Mouse (Mus musculus) heart, embryonic 13.5 days (tissue): ENCODE results near the gene AC109138.7. TPM values are rescaled to one million over a fixed set of nuclear protein-coding genes. Genes with fewer than 3 reads are reported as not detected.

ENCODE experiments used
- ATAC-seq: fragments of 200-750 bp; cut with Nextera tagmentation; 2 replicates; pipeline ENCODE4 v1.8.0; 2017; ENCODE audit warnings: moderate TSS enrichment; ENCODE audit not compliant: insufficient number of reproducible peaks, low FRiP score, low TSS enrichment; ENCODE audit errors: extremely low read depth
- H3K27ac ChIP-seq: fragments of 300-500 bp; sonication (generic); replicated peaks from 2 replicates; pipeline ENCODE4 v1.5.1; 2015; ENCODE audit warnings: moderate library complexity, mild to moderate bottlenecking, inconsistent platforms
- H3K27me3 ChIP-seq: fragments of 300-500 bp; sonication (generic); replicated peaks from 2 replicates; pipeline ENCODE4 v1.6.1; 2015; ENCODE audit warnings: mild to moderate bottlenecking, inconsistent platforms
- H3K36me3 ChIP-seq: fragments of 300-500 bp; sonication (generic); 2 replicates; pipeline ENCODE4 v1.6.1; 2015; ENCODE audit warnings: mild to moderate bottlenecking, inconsistent platforms
- H3K4me1 ChIP-seq: fragments of 300-500 bp; sonication (generic); 2 replicates; pipeline ENCODE4 v1.6.1; 2015; ENCODE audit warnings: inconsistent platforms
- H3K4me2 ChIP-seq: fragments of 300-500 bp; sonication (generic); 2 replicates; pipeline ENCODE4 v1.6.1; 2015; ENCODE audit warnings: inconsistent platforms, mild to moderate bottlenecking, moderate library complexity
- H3K4me3 ChIP-seq: fragments of 300-500 bp; sonication (generic); 2 replicates; pipeline ENCODE4 v1.5.1; 2015; ENCODE audit warnings: moderate library complexity, mild to moderate bottlenecking, inconsistent platforms
- H3K9ac ChIP-seq: fragments of 300-500 bp; sonication (generic); 2 replicates; pipeline ENCODE4 v1.6.1; 2015; ENCODE audit warnings: inconsistent platforms, mild to moderate bottlenecking, moderate library complexity
- H3K9me3 ChIP-seq: fragments of 300-500 bp; sonication (generic); 2 replicates; pipeline ENCODE4 v1.6.1; 2016; ENCODE audit warnings: inconsistent platforms
- WGBS: fragments of 180-500 bp; shearing (Covaris S2); methylation state at CpG from one replicate; pipeline ENCODE4 v1.1.7; 2015; ENCODE audit warnings: mixed read lengths; 5-methylcytosine and 5-hydroxymethylcytosine counted together
- polyA plus RNA-seq: library from polyadenylated mRNA; unstranded; fragments of >200 nt; fragmentation: Nextera tagmentation; extraction: Ambion mirVana; gene quantifications from 2 replicates; pipeline ENCODE4 v1.2.1, GENCODE M21; 2015

The AC109138.7 gene
- polyA plus RNA-seq, 1 experiment from 2014 or later, result not detected

DNA sequence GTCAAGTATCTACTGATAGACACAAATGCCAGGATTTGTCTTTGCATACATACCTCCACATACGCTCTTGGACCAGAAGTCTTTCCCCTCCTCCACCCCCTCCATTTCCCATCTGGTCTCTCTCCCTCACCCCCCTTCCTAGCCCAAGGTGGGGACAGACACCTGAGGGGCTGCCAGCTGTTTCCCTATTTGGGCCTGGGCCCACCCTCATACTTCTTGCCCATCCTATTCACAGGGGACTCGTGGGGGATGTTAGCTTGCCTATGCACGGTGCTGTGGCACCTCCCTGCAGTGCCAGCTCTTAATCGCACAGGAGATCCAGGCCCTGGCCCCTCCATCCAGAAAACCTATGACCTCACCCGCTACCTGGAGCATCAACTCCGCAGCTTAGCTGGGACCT, 5.8 kb downstream of the AC109138.7 start:
- Histone ChIP-seq H3K9ac (0 out of 2 replicates have a peak overlapping the region, but pooled peaks have one; percentile 50), H3K27me3 (peaks cover 81% of the 10 kb centered on the region), H3K4me2 (no peak overlapping the region), H3K4me3 (no peak overlapping the region), H3K27ac (no peak overlapping the region), H3K4me1 (peaks cover 61% of the 10 kb centered on the region), H3K9me3 (no peaks in the 10 kb centered on the region), H3K36me3 (no peaks in the 10 kb centered on the region)
- no peak for ATAC-seq
- WGBS, result 77% methylated on average over 6 of the region's 6 CpGs

DNA sequence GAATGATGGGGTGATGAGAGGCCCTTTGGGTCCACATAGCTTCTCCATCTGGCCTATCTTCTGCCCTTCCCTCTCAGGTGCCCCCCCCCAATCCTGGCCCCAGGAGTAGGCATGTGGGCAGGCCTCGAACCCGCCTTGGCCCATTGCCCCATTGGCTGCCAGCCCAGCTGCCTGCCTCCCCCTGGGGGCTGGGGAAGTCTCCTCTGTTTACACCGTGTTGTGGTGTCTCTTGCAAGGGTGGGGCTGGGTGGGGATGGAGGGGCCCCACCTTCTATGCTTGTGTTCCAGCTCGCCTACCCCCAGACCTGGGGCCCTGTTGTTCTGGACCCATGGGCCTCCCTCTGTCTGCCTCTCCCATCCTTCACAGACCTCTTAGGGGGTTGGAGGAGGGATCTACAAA, 6.3 kb downstream of the AC109138.7 start:
- no peaks in the 10 kb centered on the region for H3K36me3 ChIP-seq
- ATAC-seq, result no peak
- H3K27me3 ChIP-seq, result peaks cover 76% of the 10 kb centered on the region
- H3K9me3 ChIP-seq, result no peaks in the 10 kb centered on the region
- peak overlapping the region; percentile 8; the same call in 1 of the 2 replicates for H3K27ac ChIP-seq
- H3K4me1 ChIP-seq, result peaks cover 57% of the 10 kb centered on the region
- 30% methylated on average over 3 of the region's 4 CpGs for WGBS
- peak overlapping the region; percentile 40; the same call in 1 of the 2 replicates for H3K4me2 ChIP-seq
- H3K9ac ChIP-seq, result peak overlapping the region; percentile 50
- no peak overlapping the region for H3K4me3 ChIP-seq

DNA sequence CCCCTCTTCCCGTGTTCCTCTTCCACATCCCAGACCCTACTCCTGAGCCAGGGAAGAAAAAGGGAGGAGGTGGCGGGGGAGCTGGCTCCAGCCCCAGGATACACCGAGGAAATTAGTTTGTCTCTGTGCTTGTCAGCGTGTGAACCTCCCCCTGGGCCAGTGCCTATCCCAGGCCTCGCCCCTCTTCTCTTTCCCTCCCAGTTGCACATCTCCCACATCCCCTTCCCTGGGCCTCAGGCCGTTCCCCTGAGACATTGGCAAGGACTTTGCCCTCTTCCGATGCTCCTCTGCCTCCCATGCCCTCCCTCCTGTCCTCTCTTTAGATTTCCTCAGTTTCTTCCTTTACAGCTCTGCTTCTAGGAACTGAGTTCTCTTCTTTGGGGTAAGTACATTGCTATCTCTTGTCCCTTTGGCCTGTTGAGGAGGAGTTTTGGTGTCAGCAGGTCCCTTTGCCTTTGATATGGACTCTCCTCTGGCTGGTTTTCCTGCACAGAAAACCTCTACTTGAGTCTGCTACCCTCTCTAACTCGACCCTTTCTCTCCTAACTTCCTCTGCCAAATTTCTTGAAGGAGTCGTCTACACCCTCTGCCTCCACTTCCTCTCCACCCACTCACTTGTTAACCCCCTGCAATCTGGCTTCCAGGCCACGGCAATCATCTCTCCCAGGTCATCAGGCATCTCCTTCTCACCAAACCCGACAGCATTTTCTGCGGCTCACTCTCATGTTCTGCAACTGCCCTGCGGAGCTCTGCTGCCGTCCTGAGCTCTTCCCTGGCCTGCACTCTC, 7.0 kb downstream of the AC109138.7 start:
- Histone ChIP-seq H3K27ac (peak overlapping the region; percentile 54), H3K9me3 (no peaks in the 10 kb centered on the region), H3K9ac (peak overlapping the region; percentile 50), H3K4me2 (peak overlapping the region; percentile 40), H3K27me3 (peaks cover 74% of the 10 kb centered on the region), H3K36me3 (no peaks in the 10 kb centered on the region), H3K4me3 (no peak overlapping the region), H3K4me1 (peaks cover 51% of the 10 kb centered on the region)
- ATAC-seq, result peak; percentile 29; the same call in 1 of the 2 replicates
- 33% methylated on average over 14 of the region's 14 CpGs for WGBS

DNA sequence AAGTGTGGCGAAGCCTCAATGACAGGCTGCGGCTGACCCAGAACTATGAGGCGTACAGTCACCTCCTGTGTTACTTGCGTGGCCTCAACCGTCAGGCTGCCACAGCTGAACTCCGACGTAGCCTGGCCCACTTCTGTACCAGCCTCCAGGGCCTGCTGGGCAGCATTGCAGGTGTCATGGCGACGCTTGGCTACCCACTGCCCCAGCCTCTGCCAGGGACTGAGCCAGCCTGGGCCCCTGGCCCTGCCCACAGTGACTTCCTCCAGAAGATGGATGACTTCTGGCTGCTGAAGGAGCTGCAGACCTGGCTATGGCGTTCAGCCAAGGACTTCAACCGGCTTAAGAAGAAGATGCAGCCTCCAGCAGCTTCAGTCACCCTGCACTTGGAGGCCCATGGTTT, 8.0 kb downstream of the AC109138.7 start:
- WGBS, result 72% methylated on average over 11 of the region's 11 CpGs
- Histone ChIP-seq H3K9ac (no peak overlapping the region; the same call in 1 of the 2 replicates), H3K9me3 (no peaks in the 10 kb centered on the region), H3K4me2 (no peak overlapping the region), H3K27me3 (peaks cover 70% of the 10 kb centered on the region), H3K4me3 (no peak overlapping the region), H3K27ac (no peak overlapping the region), H3K36me3 (no peaks in the 10 kb centered on the region), H3K4me1 (peaks cover 41% of the 10 kb centered on the region)
- no peak for ATAC-seq

DNA sequence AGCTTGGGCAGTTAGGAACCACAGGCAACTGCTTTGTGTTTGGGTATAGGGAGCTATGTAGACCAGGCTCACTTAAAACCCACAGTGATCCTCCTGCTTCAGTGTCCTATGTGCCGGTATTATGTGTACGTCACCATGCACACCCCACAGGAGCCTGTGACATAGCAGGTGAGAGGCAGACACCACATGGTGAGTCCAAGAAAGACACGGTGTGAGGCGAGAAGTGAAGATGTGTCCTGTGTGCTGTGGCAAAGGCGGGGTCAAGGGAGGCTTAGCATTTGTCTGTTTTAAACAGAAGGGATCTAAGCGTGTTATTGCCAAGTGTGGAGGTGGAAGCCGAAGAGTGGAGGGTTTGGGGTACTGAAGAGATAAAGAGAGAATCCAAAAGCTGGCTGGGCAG, 12.6 kb downstream of the AC109138.7 start:
- no peak overlapping the region for H3K27ac ChIP-seq
- H3K4me2 ChIP-seq, result no peak overlapping the region
- no peaks in the 10 kb centered on the region for H3K36me3 ChIP-seq
- 79% methylated on average over 7 of the region's 7 CpGs for WGBS
- H3K9ac ChIP-seq, result no peak overlapping the region
- H3K4me1 ChIP-seq, result peaks cover 19% of the 10 kb centered on the region
- H3K4me3 ChIP-seq, result no peak overlapping the region
- no peak for ATAC-seq
- H3K27me3 ChIP-seq, result peaks cover 53% of the 10 kb centered on the region
- H3K9me3 ChIP-seq, result no peaks in the 10 kb centered on the region

DNA sequence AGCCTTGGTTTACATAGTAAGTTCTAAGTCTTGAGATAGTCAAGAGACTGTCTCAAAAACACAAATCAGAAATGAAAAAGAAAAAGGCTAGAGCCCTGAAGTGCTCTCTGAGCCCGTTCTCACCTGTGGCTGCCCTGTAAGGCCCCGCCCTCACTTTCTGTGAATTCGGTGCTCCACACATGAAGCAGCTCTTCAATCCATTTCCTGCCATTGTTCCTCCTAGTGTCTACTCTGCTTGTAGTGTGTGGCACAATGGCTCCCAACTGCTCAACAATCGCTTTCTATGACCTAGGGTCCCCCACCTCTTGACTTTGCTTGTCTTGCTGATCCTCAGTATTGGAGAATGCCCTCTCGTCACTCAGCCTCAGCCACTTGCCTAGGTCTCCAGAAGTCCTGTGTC, 13.3 kb downstream of the AC109138.7 start:
- Histone ChIP-seq H3K27me3 (peaks cover 46% of the 10 kb centered on the region), H3K36me3 (no peaks in the 10 kb centered on the region), H3K27ac (no peak overlapping the region), H3K9me3 (no peaks in the 10 kb centered on the region), H3K4me2 (no peak overlapping the region), H3K4me3 (no peak overlapping the region), H3K9ac (0 out of 2 replicates have a peak overlapping the region, but pooled peaks have one; percentile 42), H3K4me1 (peaks cover 17% of the 10 kb centered on the region)
- no peak for ATAC-seq
- 51% methylated on average over 5 of the region's 5 CpGs for WGBS

DNA sequence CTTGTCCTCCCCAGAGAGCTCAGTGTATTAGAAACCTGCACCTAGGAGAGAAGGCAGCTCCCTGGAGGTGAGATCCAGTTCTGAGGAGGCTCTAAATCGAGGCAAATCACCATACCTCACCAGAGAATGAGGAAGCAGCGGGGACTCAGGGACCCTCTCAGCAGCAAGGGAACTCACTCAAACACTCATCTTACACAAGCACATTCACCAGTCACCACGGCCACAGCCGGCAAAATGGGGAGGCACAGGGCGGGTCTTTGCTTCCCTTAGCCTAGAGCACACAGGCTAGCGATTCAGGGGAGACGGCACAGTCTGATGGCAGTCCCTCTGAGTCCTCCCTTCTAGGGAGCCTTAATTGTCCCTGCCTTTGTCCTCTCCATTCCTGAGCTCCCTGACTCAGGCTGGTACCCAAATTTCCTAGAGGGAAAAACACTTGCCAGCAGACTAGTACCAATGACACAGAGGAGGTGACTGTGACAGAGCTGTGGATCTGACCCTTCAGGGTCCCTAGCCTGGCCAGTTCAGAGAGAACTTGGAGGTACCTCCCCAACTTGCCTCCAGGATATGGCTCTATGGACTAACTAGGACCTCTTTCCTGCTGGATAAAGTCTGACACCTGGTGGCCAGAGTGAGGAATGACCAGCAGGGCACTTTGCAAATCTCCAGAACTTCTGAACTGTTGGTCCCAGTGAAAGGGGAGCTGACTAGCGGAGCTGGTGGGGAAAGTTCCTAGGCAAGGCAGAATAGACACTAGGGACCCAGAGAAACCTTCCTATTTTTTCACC, 13.9 kb downstream of the AC109138.7 start:
- Histone ChIP-seq H3K9ac (0 out of 2 replicates have a peak overlapping the region, but pooled peaks have one; percentile 42), H3K9me3 (no peaks in the 10 kb centered on the region), H3K27me3 (peaks cover 40% of the 10 kb centered on the region), H3K4me3 (no peak overlapping the region), H3K4me2 (no peak overlapping the region), H3K36me3 (no peaks in the 10 kb centered on the region), H3K4me1 (peaks cover 20% of the 10 kb centered on the region), H3K27ac (no peak overlapping the region)
- 12% methylated on average over 8 of the region's 8 CpGs for WGBS
- ATAC-seq, result peak; percentile 19; the same call in 1 of the 2 replicates

DNA sequence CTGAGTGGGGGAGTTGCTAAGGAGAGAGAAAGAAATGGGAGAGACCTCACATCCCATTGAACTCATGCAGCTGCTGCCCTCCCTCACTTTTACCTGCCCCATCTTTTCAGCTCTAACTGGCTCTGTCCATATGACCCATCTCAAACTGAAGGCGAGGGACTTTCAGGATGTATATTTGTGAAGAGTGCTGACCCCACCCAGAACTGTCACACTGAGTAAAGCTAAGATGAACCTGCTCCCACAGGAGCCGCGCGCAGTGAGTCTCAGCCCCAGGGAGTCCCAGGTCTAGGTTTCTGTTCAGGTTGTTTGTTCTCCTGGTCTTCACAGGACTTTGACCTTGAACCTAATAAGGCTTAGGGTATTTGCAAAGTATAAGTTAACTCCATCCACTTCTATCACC, 14.7 kb downstream of the AC109138.7 start:
- Histone ChIP-seq H3K4me3 (no peak overlapping the region), H3K27me3 (peaks cover 36% of the 10 kb centered on the region), H3K9ac (no peak overlapping the region), H3K27ac (no peak overlapping the region), H3K9me3 (no peaks in the 10 kb centered on the region), H3K36me3 (no peaks in the 10 kb centered on the region), H3K4me1 (peaks cover 20% of the 10 kb centered on the region), H3K4me2 (no peak overlapping the region)
- no peak for ATAC-seq
- 72% methylated on average over 4 of the region's 4 CpGs for WGBS

DNA sequence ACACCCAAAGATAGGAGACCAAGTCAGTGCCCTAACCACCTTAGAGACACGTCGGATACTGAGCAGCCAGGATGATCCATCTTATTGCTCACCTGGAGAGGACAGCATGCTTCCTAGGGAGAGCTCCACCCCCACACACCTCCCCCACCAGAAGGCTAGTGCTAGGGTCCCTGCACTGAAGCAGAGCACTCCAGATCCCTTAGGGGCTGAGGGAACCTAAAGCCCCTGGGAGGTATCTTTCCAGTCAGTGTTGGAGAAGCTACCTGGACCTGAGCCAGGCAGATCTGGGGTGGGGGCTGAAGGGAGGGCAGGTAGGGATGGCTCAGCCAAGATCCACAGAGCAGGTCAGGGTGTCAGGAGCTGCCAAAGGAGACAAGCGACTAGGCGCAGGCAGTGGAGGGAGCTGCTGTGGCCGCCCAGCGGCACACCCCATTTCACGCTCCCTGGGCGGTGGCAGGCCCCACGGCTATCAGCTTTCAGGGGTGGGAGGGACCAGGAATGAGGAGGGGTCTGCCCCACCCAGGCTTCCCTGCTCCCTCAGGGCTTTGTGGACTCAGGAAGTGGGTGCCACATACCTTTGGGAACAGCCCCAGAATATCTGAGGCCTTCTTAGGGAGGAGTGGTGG, 15.4 kb downstream of the AC109138.7 start:
- Histone ChIP-seq H3K4me2 (no peak overlapping the region), H3K36me3 (no peaks in the 10 kb centered on the region), H3K4me3 (no peak overlapping the region), H3K9me3 (no peaks in the 10 kb centered on the region), H3K9ac (no peak overlapping the region), H3K4me1 (peaks cover 20% of the 10 kb centered on the region), H3K27me3 (peaks cover 34% of the 10 kb centered on the region), H3K27ac (no peak overlapping the region)
- ATAC-seq, result no peak
- WGBS, result 40% methylated on average over 9 of the region's 9 CpGs

DNA sequence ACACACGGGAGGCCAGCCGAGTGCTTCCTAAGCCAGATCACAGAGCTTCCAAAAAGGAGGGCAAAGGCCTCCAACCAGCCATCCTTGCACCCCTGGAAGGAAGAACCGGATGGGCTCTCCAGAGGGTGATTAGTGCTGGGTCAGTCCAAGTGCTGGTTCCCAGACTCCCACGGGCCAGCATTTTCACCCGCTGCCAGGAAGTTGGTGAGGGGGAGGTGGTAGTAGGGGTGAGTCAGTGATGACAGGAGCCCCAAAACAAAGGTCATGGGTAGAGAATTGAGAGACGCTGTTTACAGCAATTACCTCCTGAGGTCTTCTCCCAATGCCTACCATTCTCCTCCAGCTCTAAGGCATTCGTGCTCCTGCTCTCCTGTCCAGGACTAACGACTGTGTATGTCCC, 16.3 kb downstream of the AC109138.7 start:
- H3K4me3 ChIP-seq, result no peak overlapping the region
- peak overlapping the region; percentile 28; the same call in 1 of the 2 replicates for H3K9ac ChIP-seq
- no peaks in the 10 kb centered on the region for H3K36me3 ChIP-seq
- peaks cover 30% of the 10 kb centered on the region for H3K27me3 ChIP-seq
- H3K27ac ChIP-seq, result no peak overlapping the region
- H3K9me3 ChIP-seq, result no peaks in the 10 kb centered on the region
- no peak for ATAC-seq
- H3K4me1 ChIP-seq, result peaks cover 20% of the 10 kb centered on the region
- 67% methylated on average over 8 of the region's 8 CpGs for WGBS
- H3K4me2 ChIP-seq, result no peak overlapping the region
